Mouse (Mus musculus) adrenal gland, postnatal 4 days (tissue): Measurements from ENCODE around the gene Rad51b. TPM values are rescaled to one million over a fixed set of nuclear protein-coding genes. Genes with fewer than 3 reads are reported as not detected.

ENCODE experiments used
- DNase-seq, 2 experiments: peaks; one replicate each; pipeline ENCODE4 v3.0.0; 2021 to 2022; ENCODE audit warnings: low spot score in 2 of 2, mixed read lengths in 2 of 2
- total RNA-seq, 2 experiments: library from RNA; stranded (reverse); gene quantifications; 2 replicates each; pipeline ENCODE4 v1.2.3; 2021

Gene Rad51b
- total RNA-seq, 2 experiments from 2014 or later = 3.1 TPM

- no peak for DNase-seq
Observed at GRCm38 (mm10) chr12:79524941-79525871, 228.1 kb downstream of the Rad51b start.

- DNase-seq = no peak
Observed at GRCm38 (mm10) chr12:79525872-79526271, 228.8 kb downstream of the Rad51b start.

- no peak for DNase-seq
Observed at GRCm38 (mm10) chr12:79527222-79527621, 230.1 kb downstream of the Rad51b start.

GRCm38 (mm10) chr12:79530275-79530902 is 233.3 kb downstream of the Rad51b start:
- DNase-seq = no peak

GRCm38 (mm10) chr12:79531809-79532798 is 235.0 kb downstream of the Rad51b start:
- no peak for DNase-seq

GRCm38 (mm10) chr12:79534778-79535177 is 237.7 kb downstream of the Rad51b start:
- no peak for DNase-seq

- DNase-seq = no peak
Observed at GRCm38 (mm10) chr12:79535532-79536437, 238.7 kb downstream of the Rad51b start.

- DNase-seq = no peak
Observed at GRCm38 (mm10) chr12:79540176-79540575, 243.1 kb downstream of the Rad51b start.

- DNase-seq = no peak
Observed at GRCm38 (mm10) chr12:79541581-79541980, 244.5 kb downstream of the Rad51b start.

- no peak for DNase-seq
Observed at GRCm38 (mm10) chr12:79545063-79545462, 248.0 kb downstream of the Rad51b start.

GRCm38 (mm10) chr12:79547556-79547955 is 250.5 kb downstream of the Rad51b start:
- no peak for DNase-seq

- no peak for DNase-seq
Observed at GRCm38 (mm10) chr12:79548607-79549330, 251.7 kb downstream of the Rad51b start.

- no peak for DNase-seq
Observed at GRCm38 (mm10) chr12:79550049-79550682, 253.1 kb downstream of the Rad51b start.

- DNase-seq = no peak
Observed at GRCm38 (mm10) chr12:79551274-79551673, 254.2 kb downstream of the Rad51b start.

GRCm38 (mm10) chr12:79553056-79553455 is 256.0 kb downstream of the Rad51b start:
- no peak for DNase-seq

GRCm38 (mm10) chr12:79557904-79558303 is 260.8 kb downstream of the Rad51b start:
- DNase-seq = no peak

- DNase-seq = no peak
Observed at GRCm38 (mm10) chr12:79558711-79559110, 261.6 kb downstream of the Rad51b start.

GRCm38 (mm10) chr12:79559410-79560015 is 262.4 kb downstream of the Rad51b start:
- DNase-seq = no peak
